Mouse (Mus musculus): ENCODE data around the gene Fam219b.

Fam219b gene

DNA sequence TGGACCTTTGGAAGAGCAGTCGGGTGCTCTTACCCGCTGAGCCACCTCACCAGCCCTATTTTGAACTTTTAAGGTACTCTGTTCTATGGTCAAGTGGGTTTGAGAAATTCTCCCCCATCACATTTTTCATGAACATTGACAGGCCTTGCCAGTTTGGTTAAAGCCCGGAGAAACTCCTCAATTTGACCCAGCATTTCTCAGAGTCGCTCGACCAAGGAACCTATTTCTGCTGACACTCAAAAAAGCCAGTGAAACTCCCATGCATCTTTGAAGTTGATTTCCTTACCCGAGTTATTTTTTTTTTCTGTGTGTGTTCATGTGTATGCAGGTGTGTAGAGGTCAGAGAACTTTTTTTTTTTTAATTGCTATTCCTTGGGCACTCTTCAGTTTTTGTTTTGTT lies 27.3 kb downstream of the Fam219b start:
- no peak for DNase-seq (ENCODE audit: low spot score)

DNA sequence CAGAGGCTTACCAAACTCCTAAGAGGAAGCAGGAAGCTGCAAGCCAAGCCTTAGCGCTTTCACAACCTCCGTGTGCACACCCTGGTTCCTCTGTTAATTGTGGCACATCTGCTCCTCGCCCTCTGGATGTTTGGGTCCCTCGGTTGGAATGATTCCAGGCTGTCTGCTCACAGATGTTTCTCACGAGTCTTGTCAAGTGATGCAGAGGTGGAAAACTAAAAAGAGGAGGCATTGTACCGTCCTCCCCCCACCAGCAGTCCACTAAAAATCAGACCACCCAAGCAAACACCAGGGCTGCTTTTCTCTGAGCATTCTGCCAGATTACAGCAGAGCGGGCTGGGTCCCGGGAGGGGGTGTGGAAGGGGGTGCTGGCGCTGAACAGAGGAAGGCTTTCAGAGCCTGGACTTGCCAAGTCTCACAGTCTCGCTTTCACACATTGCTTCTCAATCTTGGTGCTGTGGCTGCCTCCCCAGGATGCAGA lies 28.5 kb downstream of the Fam219b start:
- DNase-seq (ENCODE audit: low spot score), result peak; percentile 48

DNA sequence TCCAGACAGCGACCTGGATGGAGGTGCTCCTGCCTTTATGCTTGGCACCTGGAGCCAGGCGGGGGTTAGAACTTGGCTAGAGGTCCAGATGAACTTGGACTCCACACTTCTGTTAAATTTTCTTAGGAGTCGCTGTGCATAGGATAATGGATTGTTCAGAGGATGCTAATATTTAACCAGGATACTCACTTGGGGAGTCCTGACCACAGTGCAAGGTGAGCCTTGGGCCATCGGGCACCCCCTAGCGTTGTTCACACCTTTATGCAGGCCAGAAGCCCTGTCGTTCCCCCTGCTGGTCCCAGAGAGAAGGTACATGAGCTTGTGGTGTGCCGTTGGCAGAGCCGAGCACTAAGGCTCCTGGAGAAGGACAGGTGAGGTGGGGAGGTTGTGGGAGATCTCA lies 29.5 kb downstream of the Fam219b start:
- no peak for DNase-seq (ENCODE audit: low spot score)

DNA sequence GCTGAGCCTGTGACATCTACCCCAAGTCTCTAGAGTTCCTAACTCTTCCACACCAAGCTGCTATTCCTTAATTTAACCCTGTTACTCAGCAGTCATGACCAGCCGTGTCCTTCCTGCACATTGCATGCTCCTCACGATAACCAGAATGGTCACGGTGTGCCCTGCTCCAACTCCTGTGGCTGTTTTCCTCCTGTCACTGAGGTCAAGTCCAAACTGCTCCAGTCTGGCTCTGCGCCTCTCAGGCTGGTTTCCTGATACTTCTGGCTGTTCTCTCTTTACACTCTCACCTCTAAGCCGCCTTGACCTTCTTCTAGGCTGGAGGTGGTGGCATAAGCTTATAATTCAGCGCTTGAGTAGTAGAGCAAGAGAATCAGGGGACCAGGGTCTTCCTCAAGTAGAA lies 31.2 kb downstream of the Fam219b start:
- no peak for DNase-seq (ENCODE audit: low spot score)

DNA sequence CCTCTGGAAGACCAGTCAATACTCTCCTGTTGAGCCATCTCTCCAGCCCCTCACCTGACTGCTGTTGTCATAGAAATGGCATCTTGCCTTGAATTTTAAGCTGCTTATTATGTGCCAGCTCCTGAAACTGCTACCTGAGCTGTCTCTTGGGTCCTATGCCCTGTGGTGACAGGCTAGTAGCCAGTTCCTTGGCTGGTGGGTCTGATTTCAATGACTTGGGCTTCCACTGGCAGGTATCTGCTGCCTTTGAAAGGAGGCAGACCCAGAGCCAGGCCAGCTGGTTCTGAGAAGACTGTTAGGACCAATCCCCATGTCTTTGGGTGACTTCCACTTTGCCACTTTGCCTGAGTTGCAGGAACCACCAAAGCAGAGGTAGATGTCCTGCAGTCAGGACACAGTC lies 37.1 kb downstream of the Fam219b start:
- no peak for DNase-seq (ENCODE audit: low spot score)

DNA sequence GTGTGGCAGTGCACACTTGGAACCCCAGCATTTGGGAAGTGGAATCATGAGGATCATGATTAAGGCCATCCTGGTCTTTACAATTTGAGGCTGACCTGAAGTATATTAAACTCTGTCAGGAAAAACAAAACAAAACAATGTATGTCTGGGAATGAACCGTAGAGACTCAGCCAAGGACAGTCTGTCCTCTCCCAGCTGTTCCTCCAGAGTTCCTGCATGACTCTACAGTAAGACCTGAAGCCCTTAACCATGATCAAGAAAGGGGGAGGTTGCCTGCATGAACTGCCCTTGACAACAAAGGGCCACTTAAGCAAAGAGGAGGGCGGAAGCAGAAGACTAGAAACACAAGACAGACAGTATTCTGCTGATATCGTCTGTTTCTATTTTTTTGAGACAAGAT lies 38.2 kb downstream of the Fam219b start:
- no peak for DNase-seq (ENCODE audit: low spot score)

DNA sequence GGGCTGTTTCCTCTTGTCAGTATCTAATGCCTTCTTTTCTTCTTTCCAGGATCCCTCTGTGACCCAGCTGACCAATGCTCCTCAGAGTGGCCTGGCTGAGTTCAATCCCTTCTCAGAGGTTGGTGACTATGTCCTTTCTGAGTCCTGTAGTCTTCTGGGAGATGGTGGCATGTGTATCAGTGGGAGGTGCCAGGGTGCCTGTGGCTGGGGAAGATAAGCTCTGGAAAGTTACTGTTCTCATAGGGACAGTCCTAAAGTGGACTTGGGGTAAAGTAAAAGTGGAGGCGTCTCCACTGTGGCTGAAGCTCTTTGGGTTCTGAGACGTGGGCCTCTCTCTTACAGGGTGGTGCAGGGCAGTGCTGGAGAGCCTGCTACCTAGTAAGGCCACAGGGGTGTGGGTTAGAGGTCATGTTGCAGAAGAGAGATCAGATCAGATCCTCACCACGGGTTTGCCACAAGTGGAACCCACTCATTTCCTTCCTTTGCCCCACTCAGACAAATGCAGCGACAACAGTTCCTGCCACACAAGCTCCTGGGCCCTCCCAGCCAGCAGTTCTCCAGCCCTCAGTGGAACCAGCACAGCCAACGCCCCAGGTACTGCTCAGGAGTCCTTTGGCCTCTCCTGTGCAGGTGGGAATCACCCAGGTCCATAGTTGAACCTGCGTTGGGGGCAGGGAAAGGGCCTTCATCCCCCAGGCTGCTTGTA lies 40.0 kb downstream of the Fam219b start:
- no peak for DNase-seq (ENCODE audit: low spot score)

DNA sequence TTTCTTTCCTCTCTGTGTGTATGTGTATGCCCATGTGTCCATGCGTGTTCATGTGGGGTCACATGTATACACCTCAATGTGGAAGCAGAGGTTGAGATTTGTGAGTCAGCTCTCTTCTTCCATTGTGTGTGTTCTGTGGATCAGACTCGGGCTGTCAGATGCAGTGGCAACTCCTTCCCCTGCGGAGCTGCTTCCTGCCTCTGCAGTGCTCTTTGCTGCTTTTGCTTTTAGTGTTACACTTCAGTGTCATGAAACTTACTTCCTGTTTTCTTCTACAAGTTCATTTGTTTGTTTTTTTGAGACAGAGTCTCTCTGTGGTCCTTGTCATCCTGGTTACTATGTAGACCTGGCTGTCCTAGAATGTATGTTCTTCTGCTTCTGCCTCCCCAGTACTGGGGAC lies 47.7 kb downstream of the Fam219b start:
- DNase-seq (ENCODE audit: low spot score), result no peak

DNA sequence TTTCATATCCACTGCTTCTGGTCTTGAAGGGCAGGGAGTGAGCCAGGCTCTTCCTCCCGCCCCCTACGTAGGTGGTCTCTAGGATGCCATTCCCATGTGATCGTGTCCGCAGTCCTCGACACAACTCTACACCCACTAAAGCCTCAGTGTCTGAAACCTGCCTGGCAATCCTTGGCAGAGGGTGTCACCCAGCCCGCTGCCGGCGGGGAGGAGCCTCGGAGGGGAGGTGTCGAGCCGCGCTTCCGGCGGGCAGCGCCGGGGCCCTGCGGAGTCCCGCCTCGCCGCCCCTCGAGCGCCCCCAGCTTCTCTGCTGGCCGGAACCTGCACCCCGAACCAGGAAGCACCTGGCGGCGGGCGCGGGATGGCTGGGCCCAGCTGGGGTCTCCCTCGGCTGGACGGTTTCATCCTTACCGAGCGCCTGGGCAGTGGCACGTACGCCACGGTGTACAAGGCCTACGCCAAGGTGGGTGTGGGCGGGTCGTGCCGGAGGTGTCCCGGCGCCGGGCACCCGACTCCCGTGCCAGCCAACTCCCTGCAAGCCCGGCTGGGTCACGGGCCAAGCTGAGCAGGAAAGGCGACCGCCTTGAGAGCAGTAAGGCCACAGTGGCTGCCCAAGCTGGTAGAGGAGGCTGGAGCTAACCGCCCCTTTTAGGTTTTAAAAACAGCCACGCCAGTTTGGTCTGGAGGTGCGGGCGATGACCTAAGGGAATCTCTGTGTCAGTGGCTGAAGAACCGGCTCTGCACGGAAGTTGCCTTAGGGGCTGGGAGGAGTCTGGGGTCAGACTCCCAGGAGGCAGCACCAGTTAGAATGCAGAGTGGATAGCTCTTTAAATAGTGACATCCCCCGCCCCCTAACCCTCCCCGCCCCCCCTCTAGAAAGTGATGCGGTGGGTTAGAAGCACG lies 52.1 kb downstream of the Fam219b start, which contains the start of gene Ulk3:
TSS of gene Ulk3 (plus strand) at position 229 of the 903 bp plus-strand sequence.
- peak; percentile 74 for DNase-seq (ENCODE audit: low spot score)

DNA sequence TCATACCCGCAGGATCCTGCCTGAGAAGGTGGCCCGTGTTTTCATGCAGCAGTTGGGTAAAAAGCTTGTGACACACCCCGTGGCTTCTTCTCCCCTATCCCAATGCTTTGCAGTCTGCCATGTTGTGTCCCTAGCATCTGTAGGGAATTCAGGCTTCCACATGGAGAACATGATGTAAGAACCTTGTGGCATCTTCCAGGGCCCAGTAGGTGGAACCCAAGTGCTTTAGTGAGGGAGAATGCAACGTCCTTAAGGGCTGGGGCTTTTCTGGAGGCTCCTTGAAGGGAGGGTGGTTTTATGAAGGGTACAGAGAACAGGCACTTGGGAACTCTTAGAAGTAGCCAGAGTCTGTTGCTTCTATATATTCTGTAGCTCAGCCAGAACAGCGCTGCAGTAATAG lies 53.4 kb downstream of the Fam219b start:
- peak; percentile 72 for DNase-seq (ENCODE audit: low spot score)
